Mouse (Mus musculus): Measurements from ENCODE around the gene Angptl2.

Gene Angptl2

DNA sequence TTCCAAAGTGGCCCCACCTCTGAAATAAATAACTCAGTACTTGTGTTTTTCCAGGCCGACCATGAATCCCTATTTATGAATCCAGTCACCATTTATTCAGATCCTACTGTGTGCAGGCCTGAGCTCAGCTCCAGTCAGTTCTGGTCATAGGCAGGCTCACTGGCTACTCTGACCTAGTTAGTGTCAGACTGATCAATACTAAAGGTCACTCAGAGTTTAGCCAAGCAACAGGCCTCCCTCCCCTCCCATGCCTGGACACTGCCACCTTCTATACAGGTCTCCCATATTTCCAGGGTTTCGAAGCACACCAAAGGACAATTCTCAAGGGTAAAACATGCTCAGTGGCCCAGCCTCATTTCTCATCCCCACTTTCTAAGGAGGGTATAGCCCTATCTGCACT, 54.7 kb downstream of the Angptl2 start:
- DNase-seq (ENCODE audit: low spot score in 2 of 2): no peak

DNA sequence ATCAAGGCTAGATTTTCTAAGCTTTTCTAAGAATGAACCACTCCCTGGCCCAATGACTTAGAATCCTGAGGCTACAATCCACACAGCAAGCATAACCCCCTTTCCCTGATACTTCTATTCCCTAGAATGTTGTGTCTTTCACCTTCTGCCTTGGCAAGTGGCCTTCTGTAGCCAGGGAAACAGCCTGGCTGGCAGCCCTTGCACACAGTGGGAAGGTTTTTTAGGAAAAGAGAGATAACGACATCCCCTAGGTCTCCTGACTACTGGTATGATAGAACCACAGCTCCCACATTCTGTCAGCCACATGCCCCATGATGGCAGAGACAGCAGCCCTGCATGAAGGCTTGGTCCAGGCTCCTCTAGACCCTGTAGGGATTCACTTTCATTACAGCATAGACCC, 55.6 kb downstream of the Angptl2 start:
- DNase-seq (ENCODE audit: low spot score in 2 of 2): no peak

DNA sequence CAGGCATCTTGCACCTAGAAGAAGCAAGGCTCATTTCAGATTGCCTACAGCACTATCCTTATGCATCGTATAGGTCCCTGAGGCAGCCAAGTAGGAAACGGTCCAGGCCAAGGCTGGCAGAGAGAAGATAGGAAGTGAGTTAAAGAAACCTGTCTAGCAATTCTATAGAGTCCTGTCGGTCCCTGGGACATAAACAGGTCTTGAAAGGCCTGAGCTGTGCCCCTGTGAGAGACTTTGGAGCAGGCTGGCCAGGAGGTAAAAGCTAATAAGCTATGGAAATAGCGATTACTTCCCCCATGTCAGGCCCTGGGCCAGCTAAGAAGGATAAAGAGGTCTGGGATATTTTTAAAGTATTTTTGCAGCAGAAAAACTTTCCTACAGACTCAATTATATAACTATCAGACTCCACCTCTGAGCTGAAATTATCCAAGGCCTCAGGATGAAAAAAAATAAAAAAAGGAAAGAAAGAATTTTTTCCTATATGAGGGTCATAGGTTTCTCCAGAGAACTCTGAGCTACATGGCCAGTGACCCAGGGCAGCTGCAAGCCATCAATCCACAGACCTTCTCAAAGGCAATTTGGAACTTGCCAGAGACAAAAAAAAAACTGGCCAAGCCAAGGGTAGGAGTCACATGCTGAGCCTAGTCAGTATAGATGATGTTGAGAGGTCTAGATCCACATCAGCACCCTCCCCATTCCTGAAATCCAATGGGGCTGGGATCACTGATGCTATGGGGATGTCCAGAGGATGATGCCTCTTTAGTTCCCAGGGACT, 57.0 kb downstream of the Angptl2 start:
- DNase-seq (ENCODE audit: low spot score in 2 of 2): no peak

DNA sequence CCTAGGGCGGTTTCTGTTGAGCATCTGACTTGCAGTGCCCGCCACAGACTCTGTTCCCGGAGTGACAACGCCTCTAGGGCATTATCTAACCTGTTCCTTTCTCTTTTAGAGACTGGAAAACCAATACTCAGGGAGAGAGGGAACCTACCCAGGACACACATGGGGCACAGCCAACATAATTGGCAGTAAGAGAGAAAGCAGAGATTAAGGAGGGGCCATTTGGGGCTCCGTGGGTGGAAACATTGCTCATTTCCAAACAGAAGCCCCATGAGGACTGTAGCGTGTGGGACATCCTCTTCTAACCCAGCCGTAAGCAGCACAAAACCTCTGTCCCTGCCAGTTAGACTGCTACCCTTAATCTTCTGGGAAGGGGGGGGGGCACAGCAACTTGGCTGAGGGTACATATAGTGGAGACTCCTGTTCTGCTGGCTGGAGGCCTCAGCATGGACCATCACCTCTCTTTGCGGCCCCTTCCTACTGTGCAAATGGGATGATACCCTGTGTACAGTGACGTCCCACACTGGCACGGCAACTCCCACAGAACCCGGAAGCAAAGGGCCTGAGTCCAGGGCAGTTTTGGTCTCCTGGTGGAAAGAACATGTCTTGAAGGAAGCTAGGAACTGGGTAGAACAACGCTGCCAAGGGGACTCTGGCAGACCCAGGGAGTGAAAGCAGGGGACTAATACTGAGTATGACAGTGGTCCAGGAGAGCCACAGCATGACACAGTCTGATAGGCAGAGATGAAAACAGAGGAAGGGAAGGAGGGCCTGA, 59.0 kb downstream of the Angptl2 start:
- DNase-seq (ENCODE audit: low spot score in 2 of 2): no peak

DNA sequence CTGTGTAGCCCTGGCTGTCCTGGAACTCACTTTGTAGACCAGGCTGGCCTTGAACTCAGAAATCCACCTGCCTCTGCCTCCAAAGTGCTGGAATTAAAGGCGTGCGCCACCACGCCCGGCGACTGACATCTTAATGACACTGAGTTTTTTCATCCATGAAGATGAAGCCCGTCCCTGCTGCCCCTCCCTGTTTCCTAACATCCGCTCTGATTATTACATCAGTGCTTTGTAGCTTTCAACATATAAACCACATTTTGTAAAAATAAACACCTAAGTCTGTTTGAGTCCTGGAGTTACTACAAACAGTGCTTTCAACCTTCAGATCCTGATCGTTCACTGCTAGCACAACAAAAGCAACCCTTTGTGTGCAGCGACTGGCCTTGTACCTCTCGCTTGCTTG, 63.9 kb downstream of the Angptl2 start:
- no peak for DNase-seq (ENCODE audit: low spot score in 2 of 2)

DNA sequence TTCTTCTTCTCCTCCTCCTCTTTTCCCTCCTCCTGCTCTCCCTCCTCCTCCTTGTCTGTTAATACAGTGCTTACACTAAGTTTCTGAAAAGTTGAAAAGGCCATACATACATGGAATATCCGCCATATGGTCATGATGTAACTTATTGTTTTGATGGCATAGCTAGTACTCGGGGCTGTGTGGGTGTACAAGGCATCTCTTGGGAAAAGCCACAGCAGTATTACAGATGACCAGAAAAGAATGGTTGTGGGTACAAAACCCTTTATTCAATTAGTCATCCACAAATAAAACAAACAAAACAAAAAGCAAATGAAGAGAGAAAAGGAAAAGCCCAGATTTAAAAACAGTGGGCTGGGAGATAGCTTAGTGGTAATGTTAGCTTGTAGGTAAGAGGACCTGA, 64.7 kb downstream of the Angptl2 start:
- DNase-seq (ENCODE audit: low spot score in 2 of 2): no peak

DNA sequence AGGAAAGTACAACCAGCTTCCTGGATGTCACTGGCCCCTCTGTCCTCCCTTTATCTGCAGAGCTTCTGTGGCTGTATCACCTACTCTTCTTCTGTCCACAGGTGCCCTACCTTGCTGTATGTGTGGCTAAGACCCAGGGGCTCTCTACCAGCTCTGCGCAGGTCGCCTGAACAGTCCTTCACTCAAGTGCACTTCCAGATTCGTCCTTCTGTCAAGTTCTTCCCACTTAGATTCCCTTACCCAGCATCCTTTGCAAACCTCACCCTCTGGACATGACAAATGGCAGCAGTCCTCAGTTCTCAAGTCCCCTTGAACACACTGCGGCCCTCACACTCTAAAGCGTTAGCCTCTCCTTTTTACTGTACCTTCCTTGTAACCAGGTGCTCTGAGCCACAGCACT, 65.9 kb downstream of the Angptl2 start:
- DNase-seq (ENCODE audit: low spot score in 2 of 2): no peak

DNA sequence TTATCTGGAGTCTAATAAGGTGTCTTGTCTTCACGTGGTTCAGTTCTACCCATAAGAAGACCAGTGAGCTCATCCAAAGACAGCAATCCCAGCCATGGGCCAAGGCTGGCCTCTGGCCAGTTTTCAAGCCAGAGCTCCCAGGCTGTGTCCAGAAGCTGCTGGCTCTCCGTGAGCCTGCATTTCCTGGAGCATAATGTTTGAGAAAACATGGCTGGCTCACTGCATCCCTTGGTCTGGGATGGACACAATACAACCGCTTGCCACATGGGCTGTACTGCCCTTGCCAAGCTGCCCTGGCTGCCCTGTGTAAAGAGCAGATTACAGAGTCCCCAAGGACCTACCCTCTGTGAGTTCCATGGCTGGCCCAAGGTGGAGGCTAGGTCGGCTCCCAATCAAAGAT, 67.0 kb downstream of the Angptl2 start:
- no peak for DNase-seq (ENCODE audit: low spot score in 2 of 2)

DNA sequence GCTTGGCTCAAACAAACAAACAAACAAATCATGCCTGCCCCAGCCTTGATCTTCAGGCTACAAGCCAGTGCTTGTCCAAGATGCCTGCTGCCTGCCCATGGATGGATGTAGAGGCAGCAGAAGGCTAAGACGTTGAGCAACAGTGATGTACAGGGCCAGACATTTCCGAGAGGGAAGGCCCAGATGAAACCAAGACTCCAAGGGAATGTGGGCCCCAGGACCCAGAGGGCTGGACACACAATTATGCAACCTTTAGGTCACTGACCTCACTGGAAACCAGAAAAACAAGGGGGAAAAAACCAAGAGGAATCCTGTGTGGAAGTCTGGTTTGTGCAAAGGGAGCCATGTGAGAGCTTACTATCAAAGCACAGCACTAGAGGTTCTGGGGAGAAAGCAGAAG, 67.8 kb downstream of the Angptl2 start:
- DNase-seq (ENCODE audit: low spot score in 2 of 2): no peak

DNA sequence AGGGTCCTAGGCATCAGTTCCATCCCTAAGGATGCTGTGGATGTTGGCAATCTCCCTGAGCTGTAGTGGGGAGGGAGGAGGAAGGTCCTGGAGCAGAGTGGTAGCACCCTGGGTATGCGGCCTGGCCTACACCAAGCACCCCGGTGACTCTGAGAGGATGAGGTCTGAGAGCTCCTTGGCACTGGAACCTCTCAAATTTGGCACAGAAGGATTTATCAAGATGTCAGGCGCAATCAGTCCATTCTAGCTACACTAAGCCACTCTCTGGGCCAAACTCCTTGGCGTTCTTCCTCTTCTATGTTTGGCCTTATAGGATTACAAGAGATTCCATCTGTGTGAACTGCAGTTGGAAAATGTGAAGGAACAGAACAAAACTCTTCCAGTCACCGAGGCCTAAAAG, 73.0 kb downstream of the Angptl2 start:
- DNase-seq (ENCODE audit: low spot score in 2 of 2): no peak

DNA sequence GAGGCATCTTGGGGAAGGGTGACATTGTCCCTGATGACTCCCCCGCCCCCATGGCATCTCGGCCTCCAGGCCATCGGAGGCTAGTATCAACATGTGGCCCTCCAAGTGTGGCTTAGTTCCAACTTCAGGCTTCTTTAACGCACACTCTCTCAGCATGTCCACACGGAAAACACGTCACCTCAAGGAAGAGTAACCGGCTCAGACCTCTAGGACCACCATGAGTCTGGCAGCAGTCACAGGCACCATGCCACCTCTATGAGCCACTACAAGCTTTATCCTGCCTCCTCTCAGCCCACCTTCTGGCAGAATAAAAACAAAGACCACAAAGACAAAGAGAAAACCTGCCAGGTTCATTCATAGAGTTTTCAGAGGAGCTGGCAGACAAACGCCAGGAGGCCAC, 74.6 kb downstream of the Angptl2 start:
- DNase-seq (ENCODE audit: low spot score in 2 of 2): no peak

DNA sequence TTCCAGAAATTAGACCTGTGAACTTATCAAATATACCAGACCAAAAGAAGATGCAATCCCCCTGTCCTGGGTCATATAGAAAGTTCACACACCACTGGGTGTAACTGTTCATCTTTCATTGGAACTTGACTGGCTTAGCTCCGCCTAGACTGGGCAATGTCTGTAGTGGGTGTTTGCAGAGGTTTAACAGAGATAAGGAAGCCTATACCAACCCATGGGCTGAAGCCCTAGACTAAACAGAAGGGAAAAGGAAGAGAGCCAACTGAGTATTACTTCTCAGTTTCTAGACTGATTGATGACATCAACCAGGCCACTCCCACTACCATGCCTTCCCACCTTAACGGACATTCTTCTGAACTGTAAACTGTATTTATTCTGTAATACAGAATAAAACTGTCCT, 76.2 kb downstream of the Angptl2 start:
- DNase-seq (ENCODE audit: low spot score in 2 of 2): no peak

DNA sequence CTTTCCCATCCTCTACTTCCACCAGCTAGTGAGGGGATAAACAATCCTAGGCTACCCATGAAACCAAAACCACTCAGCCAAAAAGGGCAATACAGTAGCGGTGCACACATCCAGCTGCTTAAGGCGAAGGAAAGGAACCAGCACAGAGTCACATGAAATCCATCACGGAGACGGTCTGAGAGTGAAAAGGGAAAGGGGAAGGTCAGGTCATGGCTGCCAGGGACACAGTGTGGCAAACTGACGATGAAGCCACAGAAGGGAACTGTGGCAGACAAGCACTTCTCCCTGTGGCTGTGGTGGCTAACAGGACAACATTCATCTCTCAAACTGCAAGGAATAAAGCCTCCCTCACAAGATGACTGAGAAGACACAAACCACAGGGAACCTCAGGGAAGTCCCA, 79.2 kb downstream of the Angptl2 start:
- DNase-seq (ENCODE audit: low spot score in 2 of 2): no peak

Data from right cerebral cortex, postnatal 36 days (tissue).